Mouse (Mus musculus) C2C12 (cell line): ENCODE results near the gene Cltc.

Experiments used
- CEBPB ChIP-seq: IDR thresholded peaks from one replicate; pipeline ENCODE4 v1.6.1; 2011; ENCODE audit warnings: low read depth, mild to moderate bottlenecking, control low read depth, moderate library complexity
- CTCF ChIP-seq: IDR thresholded peaks from one replicate; pipeline ENCODE4 v1.5.1; 2011; ENCODE audit not compliant: control insufficient read depth, insufficient read depth, insufficient read length
- FOSL1 ChIP-seq: IDR thresholded peaks from one replicate; pipeline ENCODE4 v1.8.0; 2011; ENCODE audit warnings: mild to moderate bottlenecking, low read length; ENCODE audit not compliant: poor library complexity, insufficient read depth, severe bottlenecking
- MYOD1 ChIP-seq: IDR thresholded peaks from one replicate; pipeline ENCODE4 v1.6.1; 2011; ENCODE audit warnings: low read depth; ENCODE audit not compliant: control insufficient read depth, insufficient read length
- MYOG ChIP-seq: IDR thresholded peaks from one replicate; pipeline ENCODE4 v1.6.1; 2011; ENCODE audit not compliant: control insufficient read depth, insufficient read length; ENCODE audit errors: extremely low read depth
- USF1 ChIP-seq: IDR thresholded peaks from one replicate; pipeline ENCODE4 v1.6.1; 2011; ENCODE audit warnings: low read depth, mild to moderate bottlenecking, control low read depth, moderate library complexity

DNA sequence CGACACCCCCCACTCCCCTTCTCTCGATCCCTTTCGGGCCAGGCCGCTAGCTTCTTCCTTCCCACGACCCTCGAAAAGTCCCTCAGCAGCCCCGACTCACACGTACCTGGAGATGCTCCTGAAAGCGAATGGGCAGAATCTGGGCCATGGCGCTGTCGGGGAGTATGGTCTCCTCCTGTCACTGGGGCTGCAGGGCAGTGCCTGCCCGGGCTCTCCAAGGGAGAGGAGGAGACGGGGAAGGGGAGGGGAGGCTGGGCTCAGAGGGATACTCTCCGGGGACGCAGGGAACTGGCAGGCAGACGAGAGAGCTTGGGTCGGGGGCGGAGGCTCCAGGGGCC lies 254 bp downstream of the Cltc start:
- TF ChIP-seq CTCF (no peak), MYOG (no peak), USF1 (no peak), FOSL1 (no peak), MYOD1 (no peak), CEBPB (no peak)
